Mouse (Mus musculus) CH12.LX (cell line): ENCODE results near the gene Atp6v1fnb. TPM values are rescaled to one million over a fixed set of nuclear protein-coding genes. Genes with fewer than 3 reads are reported as not detected.

Experiments
- DNase-seq: peaks from one replicate; pipeline ENCODE4 v3.0.0-alpha.2; 2013; ENCODE audit errors: extremely low read depth
- H3K27ac ChIP-seq: 2 replicates; pipeline ENCODE4 v1.5.1; 2012; ENCODE audit warnings: low read depth, mild to moderate bottlenecking, control low read depth, moderate library complexity; ENCODE audit not compliant: insufficient read depth
- H3K27me3 ChIP-seq: replicated peaks from 2 replicates; pipeline ENCODE3; 2012; ENCODE audit warnings: inconsistent platforms
- H3K36me3 ChIP-seq, 2 experiments: replicated peaks in 1 of 2; 2 replicates each; pipeline versions ENCODE3 to v1.6.1; 2012; ENCODE audit warnings: inconsistent platforms in 1 of 2, low read length in 1 of 2, mild to moderate bottlenecking in 1 of 2, mixed read lengths in 1 of 2, moderate library complexity in 1 of 2; ENCODE audit not compliant: control insufficient read depth in 1 of 2, insufficient read depth in 1 of 2
- H3K4me1 ChIP-seq, 2 experiments: 2 replicates each; pipeline ENCODE4 v1.6.1; 2012; ENCODE audit warnings: inconsistent platforms in 1 of 2, moderate library complexity in 1 of 2; ENCODE audit not compliant: insufficient read depth in 2 of 2, control insufficient read depth in 1 of 2
- H3K4me2 ChIP-seq: 2 replicates; pipeline ENCODE4 v1.6.1; 2012; ENCODE audit warnings: low read depth, mild to moderate bottlenecking, control low read depth; ENCODE audit not compliant: poor library complexity, insufficient read depth, severe bottlenecking
- H3K4me3 ChIP-seq, 3 experiments: fragments of 150-350 bp in 1 of 3; sonication (generic) in 1 of 3; replicated peaks in 1 of 3; 2 replicates each; pipeline versions ENCODE3 to v1.5.1; 2011 to 2012; ENCODE audit warnings: low read depth in 2 of 3, low read length in 2 of 3, mild to moderate bottlenecking in 2 of 3, moderate library complexity in 2 of 3, control low read depth in 1 of 3, improper control_type of control experiment in 1 of 3, inconsistent platforms in 1 of 3, mixed read lengths in 1 of 3; ENCODE audit not compliant: poor library complexity in 1 of 3
- H3K79me2 ChIP-seq: replicated peaks from 2 replicates; pipeline ENCODE4 v1.6.1; 2012; ENCODE audit warnings: mild to moderate bottlenecking, moderate library complexity; ENCODE audit not compliant: control insufficient read depth, poor library complexity, insufficient read depth, severe bottlenecking; ENCODE audit errors: extremely low read depth
- H3K9ac ChIP-seq: 2 replicates; pipeline ENCODE4 v1.6.1; 2012; ENCODE audit warnings: low read depth, mild to moderate bottlenecking, control low read depth, moderate library complexity; ENCODE audit not compliant: insufficient read depth
- H3K9me3 ChIP-seq: replicated peaks from 2 replicates; pipeline ENCODE3; 2012; ENCODE audit warnings: low read length, inconsistent platforms, mixed read lengths
- GABPA ChIP-seq: IDR thresholded peaks from 2 replicates; pipeline ENCODE4 v1.6.1; 2012; ENCODE audit warnings: low read depth, low read length, improper control_type of control experiment, inconsistent platforms; ENCODE audit not compliant: insufficient replicate concordance
- ZNF384 ChIP-seq: IDR thresholded peaks from 2 replicates; pipeline ENCODE4 v1.6.1; 2012; ENCODE audit warnings: low read depth, low read length, improper control_type of control experiment, inconsistent platforms
- dilution Hi-C: fragments of 300-500 bp; cut with MboI; formaldehyde crosslinking; loops from 2 replicates; pipeline ENCODE4 v1.14.3; 2020; ENCODE audit warnings: low sequenced_read_pairs; ENCODE audit not compliant: extremely low pct_unique_long_range_greater_than_20kb, extremely low pct_ligation_motif_present
- in situ Hi-C: fragments of 300-500 bp; cut with MboI; formaldehyde crosslinking; loops from 3 replicates; pipeline ENCODE4 v1.14.3; 2019; ENCODE audit warnings: low sequenced_read_pairs, low pct_ligation_motif_present, low pct_unique_long_range_greater_than_20kb, mixed read lengths
- polyA plus RNA-seq: library from polyadenylated mRNA; unstranded; fragments of >175 nt; gene quantifications from 2 replicates; pipeline ENCODE4 v1.2.1, GENCODE M21; 2012; ENCODE audit warnings: low read depth; ENCODE audit not compliant: insufficient read length
- total RNA-seq, 2 experiments: library from RNA; depleted of rRNA; stranded (reverse); fragments of 300-350 nt in 1 of 2; fragments of >200 nt in 1 of 2; gene quantifications; 2 replicates each; pipeline ENCODE4 v1.2.3; 2012 to 2014

Atp6v1fnb gene
- total and polyA plus RNA-seq, 3 experiments = not detected

GRCm38 (mm10) chr6:29522626-29523300 lies 51.5 kb downstream of the Atp6v1fnb start:
- H3K4me1 ChIP-seq = peaks cover 13 to 35% of the 10 kb centered on the region in 2 experiments
- dilution Hi-C loops (no loop called here), in situ Hi-C loops (no loop called here)
- no peaks in the 10 kb centered on the region for H3K36me3 ChIP-seq
- TF ChIP-seq ZNF384 (no peak), GABPA (no peak)
- 0 out of 2 replicates have a peak, but pooled peaks cover 3% of the 10 kb centered on the region for H3K79me2 ChIP-seq
- peak overlapping the region; percentile 12; the same call in 1 of the 2 replicates for H3K9ac ChIP-seq
- no peaks in the 10 kb centered on the region for H3K27me3 ChIP-seq
- H3K4me3 ChIP-seq = no peak overlapping the region
- H3K9me3 ChIP-seq = peaks cover 9% of the 10 kb centered on the region
- H3K27ac ChIP-seq = peak overlapping the region; percentile 82; the same call in 1 of the 2 replicates
- DNase-seq = no peak
- no peak overlapping the region for H3K4me2 ChIP-seq

Other genes with a start within 250 kb of the Atp6v1fnb start
- 14.6 and 23.7 TPM in 2 replicates for gene Hilpda, start 198.9 kb upstream of the Atp6v1fnb start, total RNA-seq (2012; rRNA removed)
- 40.0 and 52.3 TPM in 2 replicates for gene Hilpda, start 198.9 kb upstream of the Atp6v1fnb start, total RNA-seq (2014; rRNA removed)
- gene Hilpda, start 198.9 kb upstream of the Atp6v1fnb start, polyA plus RNA-seq = 10.5 and 11.1 TPM in 2 replicates
- 0.29 and 0.30 TPM in 2 replicates for gene Fam71f2, start 191.8 kb upstream of the Atp6v1fnb start, total RNA-seq (2012; rRNA removed)
- gene Fam71f2, start 191.8 kb upstream of the Atp6v1fnb start, total RNA-seq (2014; rRNA removed) = 0.34 TPM in 1 of 2 replicates, not detected in the other
- gene Fam71f2, start 191.8 kb upstream of the Atp6v1fnb start, polyA plus RNA-seq = 0.23 TPM in 1 of 2 replicates, not detected in the other
- not detected in 2 replicates for gene Fam71f1, start 152.3 kb upstream of the Atp6v1fnb start, total RNA-seq (2012; rRNA removed)
- gene Fam71f1, start 152.3 kb upstream of the Atp6v1fnb start, total RNA-seq (2014; rRNA removed) = not detected in 2 replicates
- not detected in 2 replicates for gene Fam71f1, start 152.3 kb upstream of the Atp6v1fnb start, polyA plus RNA-seq
- gene Calu, start 123.4 kb upstream of the Atp6v1fnb start, total RNA-seq (2012; rRNA removed) = 107 and 125 TPM in 2 replicates
- 161 and 166 TPM in 2 replicates for gene Calu, start 123.4 kb upstream of the Atp6v1fnb start, total RNA-seq (2014; rRNA removed)
- 112 and 128 TPM in 2 replicates for gene Calu, start 123.4 kb upstream of the Atp6v1fnb start, polyA plus RNA-seq
- 0.13 TPM in 1 of 2 replicates, not detected in the other for gene Opn1sw, start 83.0 kb upstream of the Atp6v1fnb start, total RNA-seq (2012; rRNA removed)
- not detected in 2 replicates for gene Opn1sw, start 83.0 kb upstream of the Atp6v1fnb start, total RNA-seq (2014; rRNA removed)
- gene Opn1sw, start 83.0 kb upstream of the Atp6v1fnb start, polyA plus RNA-seq = not detected in 2 replicates
- 1.2 and 4.3 TPM in 2 replicates for gene Ccdc136, start 75.1 kb upstream of the Atp6v1fnb start, total RNA-seq (2012; rRNA removed)
- 0.28 and 0.64 TPM in 2 replicates for gene Ccdc136, start 75.1 kb upstream of the Atp6v1fnb start, total RNA-seq (2014; rRNA removed)
- 2.4 and 2.9 TPM in 2 replicates for gene Ccdc136, start 75.1 kb upstream of the Atp6v1fnb start, polyA plus RNA-seq
- gene Flnc, start 38.2 kb upstream of the Atp6v1fnb start, total RNA-seq (2012; rRNA removed) = 0.71 and 0.76 TPM in 2 replicates
- gene Flnc, start 38.2 kb upstream of the Atp6v1fnb start, total RNA-seq (2014; rRNA removed) = 0.22 and 0.24 TPM in 2 replicates
- 0.56 and 0.60 TPM in 2 replicates for gene Flnc, start 38.2 kb upstream of the Atp6v1fnb start, polyA plus RNA-seq
- gene Atp6v1f, start 3.7 kb upstream of the Atp6v1fnb start, total RNA-seq (2012; rRNA removed) = 308 and 328 TPM in 2 replicates
- gene Atp6v1f, start 3.7 kb upstream of the Atp6v1fnb start, total RNA-seq (2014; rRNA removed) = 367 and 373 TPM in 2 replicates
- 230 and 251 TPM in 2 replicates for gene Atp6v1f, start 3.7 kb upstream of the Atp6v1fnb start, polyA plus RNA-seq
- gene Kcp, start 36.5 kb downstream of the Atp6v1fnb start, total RNA-seq (2012; rRNA removed) = 0.59 and 0.64 TPM in 2 replicates
- not detected in 2 replicates for gene Kcp, start 36.5 kb downstream of the Atp6v1fnb start, total RNA-seq (2014; rRNA removed)
- gene Kcp, start 36.5 kb downstream of the Atp6v1fnb start, polyA plus RNA-seq = 0.49 and 0.51 TPM in 2 replicates
- 134 and 152 TPM in 2 replicates for gene Irf5, start 55.2 kb downstream of the Atp6v1fnb start, total RNA-seq (2012; rRNA removed)
- gene Irf5, start 55.2 kb downstream of the Atp6v1fnb start, total RNA-seq (2014; rRNA removed) = 158 and 159 TPM in 2 replicates
- gene Irf5, start 55.2 kb downstream of the Atp6v1fnb start, polyA plus RNA-seq = 134 and 144 TPM in 2 replicates
- gene Tnpo3, start 138.4 kb downstream of the Atp6v1fnb start, total RNA-seq (2012; rRNA removed) = 60.5 and 75.1 TPM in 2 replicates
- gene Tnpo3, start 138.4 kb downstream of the Atp6v1fnb start, total RNA-seq (2014; rRNA removed) = 66.4 and 76.0 TPM in 2 replicates
- 130 and 140 TPM in 2 replicates for gene Tnpo3, start 138.4 kb downstream of the Atp6v1fnb start, polyA plus RNA-seq
- gene Tspan33, start 222.8 kb downstream of the Atp6v1fnb start, total RNA-seq (2012; rRNA removed) = 8.7 and 12.2 TPM in 2 replicates
- 8.5 TPM in 2 replicates for gene Tspan33, start 222.8 kb downstream of the Atp6v1fnb start, total RNA-seq (2014; rRNA removed)
- gene Tspan33, start 222.8 kb downstream of the Atp6v1fnb start, polyA plus RNA-seq = 10.4 and 11.2 TPM in 2 replicates